Mouse (Mus musculus): Measurements from ENCODE around the gene Hrh1. TPM values are rescaled to one million over a fixed set of nuclear protein-coding genes. Genes with fewer than 3 reads are reported as not detected.

Hrh1 gene
- polyA plus RNA-seq, 1 experiment from 2014 or later = 0.10 TPM

GRCm38 (mm10) chr6:114406634-114407033 is 8.9 kb downstream of the Hrh1 start:
- DNase-seq (ENCODE audit: low spot score) = peak; percentile 13

DNA sequence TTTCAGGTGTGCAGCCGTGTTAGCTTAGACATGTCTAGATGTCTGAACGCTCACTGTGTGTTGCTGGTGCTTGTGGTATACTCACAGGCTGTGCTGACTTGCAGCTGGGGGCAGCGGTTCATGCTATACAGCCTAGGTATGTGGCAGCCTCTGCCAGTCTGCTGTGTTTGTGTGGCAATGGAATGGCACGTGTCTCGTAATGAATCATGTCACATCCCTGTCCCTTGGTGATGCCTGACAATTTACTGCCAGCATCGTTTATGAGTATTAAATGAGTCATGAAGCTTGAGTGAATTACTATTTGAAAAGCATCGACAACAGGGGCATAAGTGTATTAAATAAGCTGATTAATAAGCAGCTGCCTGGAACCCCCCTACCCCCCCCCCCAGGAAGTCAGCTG is 9.3 kb downstream of the Hrh1 start:
- DNase-seq (ENCODE audit: low spot score) = no peak

- DNase-seq (ENCODE audit: low spot score) = no peak
Measured at GRCm38 (mm10) chr6:114408278-114408677, 10.5 kb downstream of the Hrh1 start.

DNA sequence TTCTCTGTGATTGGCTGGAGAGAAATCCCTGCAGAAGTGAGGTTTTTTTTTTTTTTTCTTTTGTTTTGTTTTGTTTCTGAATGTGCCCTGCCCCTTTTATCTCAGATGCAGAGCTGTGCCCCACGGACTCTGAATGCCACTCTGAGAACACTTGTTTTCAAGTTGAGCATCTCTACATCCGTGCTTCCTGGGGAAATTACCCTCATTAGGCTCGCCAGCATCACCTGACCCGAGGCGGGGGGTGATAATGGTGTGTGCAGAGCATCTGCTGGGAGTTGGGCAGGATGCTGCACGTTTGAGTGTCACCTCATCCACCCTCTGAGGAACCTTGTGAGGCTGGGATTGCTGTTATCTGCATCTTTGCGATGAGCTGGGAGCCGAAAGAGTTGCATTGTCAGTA is 14.2 kb downstream of the Hrh1 start:
- DNase-seq (ENCODE audit: low spot score) = no peak

DNA sequence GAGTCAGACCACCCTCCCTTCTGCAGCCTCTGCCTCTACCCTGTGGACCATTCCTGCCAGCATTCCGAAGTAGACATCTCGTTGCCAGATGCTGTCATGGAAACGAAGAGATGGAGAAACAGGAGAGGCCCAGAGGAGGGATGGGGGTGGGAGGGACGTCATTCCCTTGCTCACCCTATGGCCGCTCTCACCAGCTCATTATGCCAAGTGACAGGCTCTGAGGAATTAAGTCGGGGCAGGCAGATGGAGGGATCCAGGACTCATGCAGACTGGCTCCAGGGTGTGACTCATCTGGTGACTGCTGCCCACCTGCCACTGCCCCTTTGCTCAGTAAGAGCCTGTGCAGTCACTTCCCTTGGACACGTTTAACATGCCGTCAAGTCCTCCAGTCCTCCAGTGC is 16.8 kb downstream of the Hrh1 start:
- no peak for DNase-seq (ENCODE audit: low spot score)

DNA sequence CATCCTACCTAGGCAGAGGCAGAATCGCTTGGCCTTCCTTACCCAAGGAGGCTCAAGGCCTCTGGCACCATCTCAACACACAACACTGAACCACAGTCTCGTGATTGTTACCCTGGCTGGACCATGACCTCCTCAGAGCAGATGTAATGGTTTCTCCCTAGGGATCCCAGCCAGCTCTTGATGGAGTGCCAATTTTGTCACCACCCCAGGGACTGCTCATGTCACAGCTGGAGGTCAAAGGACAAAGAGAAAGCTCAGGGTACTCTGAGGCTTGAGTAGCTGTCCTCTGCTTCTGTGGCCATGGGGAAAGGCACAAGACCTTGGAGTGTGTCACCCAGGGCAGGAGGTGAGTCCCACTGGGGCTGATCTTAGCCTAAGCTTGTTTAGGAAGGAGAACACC is 20.3 kb downstream of the Hrh1 start:
- DNase-seq (ENCODE audit: low spot score) = no peak

GRCm38 (mm10) chr6:114421061-114421460 is 23.3 kb downstream of the Hrh1 start:
- no peak for DNase-seq (ENCODE audit: low spot score)

DNA sequence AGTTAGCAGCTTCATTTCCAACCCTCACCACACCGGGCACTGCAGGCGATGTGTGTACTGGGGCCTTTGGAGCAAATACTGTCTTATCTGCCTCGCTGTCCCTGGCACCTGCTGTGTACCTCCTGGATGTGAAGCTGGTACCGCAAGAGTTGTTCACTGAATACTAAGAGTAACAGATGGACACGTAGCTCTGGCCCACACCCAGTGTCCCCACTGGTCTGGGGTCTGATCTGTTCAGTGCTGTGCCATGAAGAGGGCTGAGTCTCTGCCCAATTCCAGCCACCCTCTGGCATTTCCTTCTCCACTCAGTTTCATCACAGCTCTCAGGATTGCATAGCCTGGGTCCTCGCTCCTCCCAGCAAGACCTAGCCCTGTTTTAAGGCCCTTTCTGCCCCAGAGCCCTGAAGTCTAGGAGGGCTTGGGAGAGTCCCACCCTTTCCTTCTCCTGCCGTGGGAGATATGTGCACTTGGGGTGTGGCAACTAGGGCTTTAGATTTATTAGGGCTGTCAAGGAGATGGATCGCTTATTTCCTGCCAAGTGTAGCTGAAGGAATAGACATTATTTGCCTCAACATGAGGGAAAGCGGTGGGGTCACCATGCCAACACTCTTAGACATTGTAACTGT is 25.4 kb downstream of the Hrh1 start:
- DNase-seq (ENCODE audit: low spot score) = no peak

DNA sequence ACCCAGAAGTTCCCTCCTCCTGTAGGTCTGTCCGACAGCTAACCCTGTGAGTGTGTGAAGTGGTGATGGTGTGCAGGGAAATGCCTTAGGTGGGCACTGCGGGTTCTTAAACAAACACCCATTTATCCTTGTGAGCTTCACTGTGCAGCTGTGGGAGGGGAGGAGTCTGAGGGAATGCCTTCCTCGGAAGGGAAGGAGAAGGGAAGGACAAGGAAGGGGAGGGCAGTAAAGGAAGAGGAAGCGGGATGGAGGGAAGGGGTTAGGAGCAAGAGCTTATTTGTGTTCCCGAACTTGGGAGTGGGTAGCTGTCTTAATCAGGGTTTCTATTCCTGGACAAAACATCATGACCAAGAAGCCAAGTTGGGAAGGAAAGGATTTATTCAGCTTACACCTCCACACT is 27.6 kb downstream of the Hrh1 start:
- DNase-seq (ENCODE audit: low spot score) = no peak

GRCm38 (mm10) chr6:114427641-114428040 is 29.9 kb downstream of the Hrh1 start:
- no peak for DNase-seq (ENCODE audit: low spot score)

GRCm38 (mm10) chr6:114428831-114429230 is 31.1 kb downstream of the Hrh1 start:
- DNase-seq (ENCODE audit: low spot score) = no peak

DNA sequence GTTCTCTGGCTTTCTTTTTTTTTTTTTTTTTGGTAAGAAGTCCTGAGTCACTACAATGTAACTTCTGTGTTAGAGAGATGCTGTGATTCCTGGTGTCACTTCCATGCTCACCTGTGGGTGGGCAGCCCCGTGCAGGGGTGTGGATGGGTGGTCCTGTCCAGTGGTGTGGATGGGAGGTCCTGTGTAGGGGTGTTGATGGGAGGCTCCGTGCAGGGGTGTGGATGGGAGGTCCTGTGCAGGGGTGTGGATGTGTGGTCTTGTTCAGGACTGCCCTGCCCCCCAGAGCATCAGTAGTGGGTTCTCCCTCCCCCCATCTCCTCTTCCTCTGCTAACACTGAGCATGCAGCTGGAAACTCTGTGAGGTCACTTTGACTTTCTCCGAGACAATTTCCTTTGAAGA is 34.9 kb downstream of the Hrh1 start:
- DNase-seq (ENCODE audit: low spot score) = no peak

GRCm38 (mm10) chr6:114434524-114434923 is 36.8 kb downstream of the Hrh1 start:
- no peak for DNase-seq (ENCODE audit: low spot score)

GRCm38 (mm10) chr6:114440302-114440701 is 42.6 kb downstream of the Hrh1 start:
- no peak for DNase-seq (ENCODE audit: low spot score)

GRCm38 (mm10) chr6:114440788-114441453 is 43.2 kb downstream of the Hrh1 start:
- DNase-seq (ENCODE audit: low spot score) = no peak

- DNase-seq (ENCODE audit: low spot score) = no peak
Measured at GRCm38 (mm10) chr6:114444247-114444844, 46.6 kb downstream of the Hrh1 start.

- DNase-seq (ENCODE audit: low spot score) = peak; percentile 45
Measured at GRCm38 (mm10) chr6:114444976-114445375, 47.2 kb downstream of the Hrh1 start.

DNA sequence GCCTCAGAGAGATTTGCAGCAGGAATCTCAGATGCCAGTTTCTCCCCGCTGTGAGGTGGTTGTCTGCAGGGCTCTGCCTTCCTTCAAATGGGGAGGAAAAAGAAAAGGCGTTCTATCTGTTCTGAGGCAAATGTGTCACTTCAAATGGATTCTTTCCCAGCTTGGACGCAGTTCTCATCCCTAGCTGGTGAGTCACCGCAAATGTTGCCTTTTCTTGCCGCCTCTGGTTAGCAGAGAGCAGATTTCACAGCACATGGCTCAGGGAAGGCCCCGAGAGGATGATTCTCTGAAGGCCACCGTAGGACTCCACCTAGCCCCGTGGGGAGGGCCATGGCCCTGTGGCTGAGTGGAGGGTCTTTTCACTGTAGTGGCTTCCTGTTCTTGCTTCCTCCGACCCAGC is 51.2 kb downstream of the Hrh1 start:
- DNase-seq (ENCODE audit: low spot score) = no peak

- DNase-seq (ENCODE audit: low spot score) = no peak
Measured at GRCm38 (mm10) chr6:114455267-114455666, 57.5 kb downstream of the Hrh1 start.

DNA sequence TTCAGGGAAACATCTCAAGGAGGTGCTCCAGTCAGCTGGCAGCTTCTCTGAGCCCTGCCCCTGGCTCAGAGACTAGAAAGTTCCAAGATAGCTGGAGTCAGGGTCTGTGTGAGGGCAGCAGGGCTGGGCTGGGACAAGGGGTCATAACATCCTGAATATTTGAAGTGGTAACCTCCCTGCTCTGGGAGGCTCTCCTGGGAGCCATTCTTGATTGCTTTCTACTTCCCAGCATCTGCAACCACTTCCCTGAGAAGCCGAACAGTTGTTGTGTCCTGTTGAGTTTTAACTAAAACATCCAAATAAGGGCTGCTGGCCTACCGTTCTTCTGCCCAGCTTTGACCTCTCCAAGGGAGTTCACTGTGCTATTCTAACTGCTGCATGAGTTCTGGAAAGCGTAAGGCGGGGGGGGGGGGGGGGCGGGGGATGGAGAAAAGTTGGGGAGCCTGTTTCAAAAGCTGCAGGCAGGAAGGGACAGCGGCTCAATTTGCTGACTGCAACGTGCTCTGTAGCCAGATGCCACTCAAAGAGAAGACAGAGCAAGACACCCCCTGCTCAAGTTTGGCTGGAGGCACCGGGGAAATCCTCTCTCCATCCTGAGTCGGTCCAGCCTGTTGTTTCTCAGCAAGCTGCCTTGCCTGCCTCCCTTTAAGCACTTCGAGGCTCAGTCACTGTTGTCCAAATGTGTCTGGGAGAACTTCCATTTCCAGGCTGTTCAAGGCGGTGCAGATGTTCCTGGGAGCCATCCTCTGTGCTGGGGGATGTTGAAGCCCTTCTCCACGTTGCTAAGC is 58.7 kb downstream of the Hrh1 start:
- no peak for DNase-seq (ENCODE audit: low spot score)

DNA sequence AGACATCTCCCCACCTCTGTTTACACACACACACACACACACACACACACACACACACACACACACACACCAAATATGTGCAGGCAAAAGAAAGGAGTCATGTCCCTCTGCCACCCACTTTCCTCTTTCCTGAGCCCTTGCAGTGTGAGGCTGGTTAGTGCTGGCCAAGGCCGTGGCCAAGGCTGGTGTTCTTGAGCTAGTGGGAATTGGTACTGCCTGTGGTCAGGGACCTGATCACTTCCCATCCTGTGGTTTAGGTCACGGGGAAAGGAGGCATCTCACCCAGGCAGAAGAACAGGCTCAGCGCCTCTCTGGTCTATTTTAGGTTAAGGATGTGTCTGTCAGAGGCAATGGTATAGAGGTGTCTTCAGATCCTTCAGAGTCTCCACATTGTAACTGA is 59.6 kb downstream of the Hrh1 start:
- DNase-seq (ENCODE audit: low spot score) = no peak

DNA sequence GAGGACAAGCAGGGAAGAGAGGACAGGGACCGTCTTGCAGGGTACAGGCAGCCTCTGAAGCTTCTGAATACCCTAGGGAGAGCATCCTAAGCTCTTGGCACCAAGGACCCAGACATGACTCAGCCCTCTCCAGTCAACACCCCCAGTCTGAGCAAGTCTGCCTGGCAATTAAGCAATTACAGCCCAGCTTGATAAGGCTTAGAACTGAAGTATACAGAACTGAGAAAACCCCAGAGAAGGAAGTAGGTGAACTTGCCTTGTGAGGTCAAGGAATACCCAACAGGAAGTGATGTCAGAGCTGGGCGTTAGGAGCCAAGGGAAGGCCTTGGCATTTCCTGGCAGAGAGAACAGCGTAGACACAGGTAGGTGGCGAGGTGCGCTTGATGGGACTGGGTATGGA is 60.5 kb downstream of the Hrh1 start:
- no peak for DNase-seq (ENCODE audit: low spot score)

All from thymus, postnatal 0 days (tissue).